Mouse (Mus musculus) telencephalon, adult 2 months (tissue): ENCODE results near the gene Arhgap15.

Experiments used
- DNase-seq: peaks from one replicate; pipeline ENCODE4 v3.0.0-alpha.2; 2011; ENCODE audit warnings: low read depth, low spot score

The Arhgap15 gene

DNA sequence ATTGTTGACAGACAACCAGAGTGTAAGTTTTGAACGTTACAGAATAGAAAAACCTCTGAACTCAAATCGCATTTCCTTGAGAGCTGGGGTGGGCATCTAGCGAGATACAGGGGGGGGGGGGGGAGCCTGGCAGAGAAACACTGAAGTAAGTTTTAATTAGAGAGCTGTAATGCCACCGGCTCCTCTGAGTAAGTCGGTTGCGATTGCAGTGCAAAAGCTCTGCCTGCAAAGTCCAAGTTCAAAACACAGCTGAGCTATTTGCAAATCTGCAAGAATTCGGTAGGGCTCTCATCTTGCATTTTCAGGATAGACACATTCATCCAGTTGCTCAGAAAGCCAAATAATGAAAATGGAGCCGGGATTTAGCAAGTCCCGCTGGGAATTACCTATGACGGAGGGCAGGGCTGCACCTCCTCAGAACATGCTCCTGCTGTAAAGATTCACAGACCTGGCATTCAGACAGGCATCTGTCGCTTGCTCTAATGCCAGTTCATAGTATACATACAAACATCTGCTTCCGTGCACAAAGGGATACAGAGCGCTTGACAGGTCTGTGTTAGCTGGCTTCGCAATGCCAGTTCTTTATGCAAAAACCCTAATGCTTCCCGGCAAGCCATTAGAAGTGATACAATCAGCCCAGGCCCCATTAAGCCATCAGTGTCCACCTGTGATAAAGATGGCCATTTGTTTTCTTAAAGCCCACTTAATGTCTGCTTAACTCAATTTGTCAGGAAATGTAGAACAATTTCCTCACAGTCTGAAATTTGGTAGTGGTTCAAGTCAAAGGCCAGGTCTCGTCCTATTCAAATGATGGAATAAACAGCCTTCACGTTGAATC lies 556.6 kb downstream of the Arhgap15 start:
- DNase-seq, result no peak

GRCm38 (mm10) chr2:44306137-44306536 lies 557.5 kb downstream of the Arhgap15 start:
- no peak for DNase-seq

DNA sequence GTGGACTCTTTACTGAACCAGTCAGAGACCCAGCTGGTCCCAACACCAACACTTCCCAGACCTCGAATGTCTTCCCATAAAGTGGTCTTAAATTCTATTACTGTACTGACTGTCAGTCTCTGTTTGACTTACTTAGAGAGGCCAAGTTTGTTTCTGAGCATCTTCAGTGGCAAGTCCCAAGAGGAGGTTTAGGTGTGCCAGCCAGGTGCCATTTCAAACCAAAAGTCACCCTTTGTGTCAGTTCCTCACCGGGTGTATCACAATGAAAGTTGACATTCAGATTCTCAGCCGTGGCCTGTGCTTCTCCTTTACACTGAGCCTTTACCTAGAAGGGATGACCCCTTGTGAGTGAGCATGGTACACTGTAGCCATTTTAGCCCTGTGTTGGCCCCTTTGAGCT lies 560.5 kb downstream of the Arhgap15 start:
- no peak for DNase-seq

- DNase-seq, result no peak
Observed at GRCm38 (mm10) chr2:44309556-44309955, 560.9 kb downstream of the Arhgap15 start.

GRCm38 (mm10) chr2:44310095-44310748 lies 561.6 kb downstream of the Arhgap15 start:
- no peak for DNase-seq

DNA sequence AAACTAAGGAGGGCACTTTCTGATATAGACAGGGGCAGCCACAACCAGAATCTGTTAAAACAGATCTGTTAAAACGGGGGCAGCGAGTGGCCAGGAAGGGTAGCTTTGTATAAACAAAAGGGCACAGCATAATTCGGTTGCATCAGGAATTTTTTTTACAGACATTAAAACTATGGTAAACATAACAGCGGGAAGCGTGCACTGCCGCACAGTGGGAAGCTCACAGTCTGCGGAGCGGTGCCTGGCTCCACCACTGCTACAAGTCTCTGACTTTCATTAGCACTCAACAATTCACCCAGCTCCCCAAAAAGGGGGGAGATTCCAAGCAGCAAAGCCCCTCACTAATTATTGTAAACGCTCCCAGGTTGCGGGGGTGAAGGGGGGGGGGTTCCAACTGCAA lies 562.6 kb downstream of the Arhgap15 start:
- no peak for DNase-seq

DNA sequence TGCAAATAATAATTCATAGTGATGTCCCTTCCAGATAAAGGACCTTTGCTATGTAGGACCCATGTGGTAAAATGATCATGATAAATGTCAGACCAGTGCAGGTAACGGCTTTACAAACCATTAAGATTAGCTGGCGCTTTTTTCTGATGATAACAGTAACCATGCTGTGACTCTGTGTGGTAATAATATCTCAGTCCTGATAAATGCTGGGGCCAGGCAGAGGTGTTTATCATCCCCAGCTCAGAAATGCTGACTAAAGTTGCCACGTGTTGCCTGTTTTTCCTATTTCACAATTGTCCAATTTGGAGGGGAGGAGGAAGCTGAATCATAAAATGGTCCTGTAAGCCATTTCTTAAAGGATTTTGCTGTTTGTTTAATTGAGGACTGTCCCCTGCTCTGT lies 564.9 kb downstream of the Arhgap15 start:
- DNase-seq, result no peak

GRCm38 (mm10) chr2:44318436-44318835 lies 569.8 kb downstream of the Arhgap15 start:
- DNase-seq, result no peak

- no peak for DNase-seq
Observed at GRCm38 (mm10) chr2:44319479-44319878, 570.9 kb downstream of the Arhgap15 start.

DNA sequence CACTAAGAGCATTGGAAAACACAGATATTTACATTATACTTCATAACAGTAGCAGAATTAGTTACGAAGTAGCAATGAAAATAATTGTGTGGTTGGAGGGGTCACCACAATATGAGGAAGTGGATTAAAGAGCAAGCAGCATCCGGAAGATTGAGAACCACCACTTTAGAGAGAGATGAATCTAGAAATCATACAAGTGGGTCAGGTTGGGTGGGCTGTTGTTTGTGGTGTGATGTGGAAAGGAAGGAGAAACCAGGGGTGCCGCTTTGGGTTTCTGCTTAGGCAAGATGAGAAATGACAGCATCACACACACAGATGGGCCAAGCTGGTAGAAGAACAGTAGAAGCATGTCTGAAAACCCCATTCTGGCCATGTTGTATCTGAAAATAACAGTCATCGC lies 575.2 kb downstream of the Arhgap15 start:
- DNase-seq, result no peak

- no peak for DNase-seq
Observed at GRCm38 (mm10) chr2:44333295-44333694, 584.7 kb downstream of the Arhgap15 start.

GRCm38 (mm10) chr2:44334006-44334405 lies 585.4 kb downstream of the Arhgap15 start:
- no peak for DNase-seq

DNA sequence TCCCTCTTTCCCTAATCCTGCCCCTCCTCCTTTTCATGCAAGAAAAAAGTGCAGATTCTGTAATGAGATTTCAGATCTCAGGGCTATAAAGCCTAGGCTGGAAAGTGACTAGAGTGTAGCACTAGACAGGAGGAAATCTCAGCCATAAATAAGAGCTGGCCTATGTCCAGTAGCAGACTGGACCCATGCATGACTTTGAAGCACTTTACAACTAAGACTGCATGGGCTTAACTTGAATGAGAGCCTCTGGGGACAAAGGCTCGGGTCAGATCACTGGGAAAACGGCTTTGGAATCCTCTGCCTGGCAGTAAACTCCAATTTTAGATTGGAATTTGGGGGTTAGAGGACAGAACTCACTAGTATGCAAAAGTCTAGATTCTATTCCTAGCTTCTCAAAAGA lies 585.9 kb downstream of the Arhgap15 start:
- no peak for DNase-seq

DNA sequence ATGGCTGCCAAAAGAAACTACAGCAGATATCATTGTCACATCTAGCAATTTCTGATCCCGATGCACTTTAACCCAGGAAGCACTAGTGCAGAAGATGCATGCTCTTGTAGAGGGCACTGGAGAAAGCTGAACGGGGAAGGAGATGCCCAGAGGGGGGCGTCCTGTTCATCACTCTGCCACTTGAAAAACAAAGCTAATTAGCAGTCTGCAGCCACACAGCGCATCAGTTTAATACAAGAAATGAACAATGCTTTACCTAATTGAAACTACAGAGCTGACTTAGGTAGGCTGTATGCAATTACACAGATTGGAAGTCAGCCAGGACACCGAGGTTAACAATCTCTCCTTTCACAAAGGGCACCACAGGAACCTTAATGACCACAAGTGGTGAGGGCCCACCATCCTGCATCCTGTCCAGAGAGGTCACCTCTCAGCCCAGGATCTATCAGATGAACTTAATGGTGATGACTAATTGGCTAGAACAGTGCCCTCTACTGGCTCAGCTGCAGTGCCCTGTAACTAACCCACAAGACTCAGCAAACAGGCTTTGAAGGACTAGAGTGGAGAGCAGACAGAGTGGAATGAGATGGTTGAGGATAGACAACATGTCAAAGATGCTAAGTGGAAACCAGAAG lies 588.2 kb downstream of the Arhgap15 start:
- no peak for DNase-seq

GRCm38 (mm10) chr2:44338467-44338866 lies 589.8 kb downstream of the Arhgap15 start:
- no peak for DNase-seq

- no peak for DNase-seq
Observed at GRCm38 (mm10) chr2:44341091-44341571, 592.5 kb downstream of the Arhgap15 start.

DNA sequence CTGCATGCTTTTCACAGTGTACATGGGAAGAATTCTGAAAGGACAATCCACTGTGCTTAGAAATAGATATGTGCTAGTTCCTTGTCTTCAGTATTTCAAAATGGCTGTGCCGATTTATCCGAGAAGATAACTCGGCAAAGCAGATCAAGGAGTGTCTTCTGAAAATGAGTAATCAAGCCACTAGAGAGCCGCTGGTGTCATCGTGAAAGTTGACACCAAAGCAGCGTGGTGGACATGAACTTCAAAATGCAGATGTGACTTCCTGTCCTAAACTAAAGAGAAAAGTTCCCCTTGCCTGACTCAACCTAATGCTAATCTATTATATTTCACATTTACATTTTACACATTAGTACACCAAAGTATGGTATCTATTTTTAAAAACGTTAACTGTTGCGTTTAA lies 596.2 kb downstream of the Arhgap15 start:
- DNase-seq, result no peak

- DNase-seq, result no peak
Observed at GRCm38 (mm10) chr2:44345325-44345945, 596.8 kb downstream of the Arhgap15 start.

- no peak for DNase-seq
Observed at GRCm38 (mm10) chr2:44346184-44346583, 597.6 kb downstream of the Arhgap15 start.

GRCm38 (mm10) chr2:44347781-44348180 lies 599.2 kb downstream of the Arhgap15 start:
- DNase-seq, result no peak

DNA sequence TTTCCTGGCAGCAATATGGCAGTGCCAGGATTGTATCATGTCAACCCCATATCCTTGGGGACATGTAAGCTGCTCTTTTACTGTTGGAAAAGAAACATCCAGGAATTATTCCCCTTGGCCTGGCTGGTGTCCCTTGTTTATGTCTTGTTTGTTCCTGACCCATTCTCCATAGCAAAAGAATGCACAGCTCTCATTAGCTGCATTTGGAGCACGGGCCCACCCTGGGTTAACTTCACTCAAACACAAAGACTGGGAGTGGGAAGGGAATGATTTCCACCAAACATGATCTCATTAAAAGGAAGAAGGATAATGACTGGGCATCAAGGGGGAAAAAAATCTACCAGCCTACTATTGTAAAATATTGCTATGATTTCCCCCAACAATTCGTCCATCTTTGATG lies 600.5 kb downstream of the Arhgap15 start:
- DNase-seq, result no peak

GRCm38 (mm10) chr2:44352885-44353284 lies 604.3 kb downstream of the Arhgap15 start:
- DNase-seq, result no peak
